Mouse (Mus musculus) heart, postnatal 0 days (tissue): Measurements from ENCODE around the gene Aldh3b2. TPM values are rescaled to one million over a fixed set of nuclear protein-coding genes. Genes with fewer than 3 reads are reported as not detected.

Experiments
- ATAC-seq: fragments of 200-750 bp; cut with Nextera tagmentation; 2 replicates; pipeline ENCODE4 v1.8.0; 2017; ENCODE audit warnings: low read depth, moderate number of reproducible peaks, moderate library complexity; ENCODE audit not compliant: insufficient read depth
- DNase-seq: peaks from one replicate; pipeline ENCODE4 v3.0.0-alpha.2; 2016; ENCODE audit warnings: low spot score
- H3K27ac ChIP-seq: fragments of 300-500 bp; sonication (generic); 2 replicates; pipeline ENCODE4 v1.5.1; 2014; ENCODE audit warnings: low read depth, mild to moderate bottlenecking
- H3K27me3 ChIP-seq: fragments of 300-500 bp; sonication (generic); 2 replicates; pipeline ENCODE4 v1.6.1; 2014; ENCODE audit warnings: low read length, mixed read lengths; ENCODE audit not compliant: control insufficient read depth, insufficient read depth
- H3K36me3 ChIP-seq: fragments of 300-500 bp; sonication (generic); replicated peaks from 2 replicates; pipeline ENCODE4 v1.6.1; 2014; ENCODE audit warnings: low read length, mixed read lengths; ENCODE audit not compliant: control insufficient read depth, insufficient read depth
- H3K4me1 ChIP-seq: fragments of 300-500 bp; sonication (generic); 2 replicates; pipeline ENCODE4 v1.6.1; 2014; ENCODE audit warnings: antibody characterized with exemption; ENCODE audit not compliant: control insufficient read depth, insufficient read depth
- H3K4me2 ChIP-seq: fragments of 300-500 bp; sonication (generic); 2 replicates; pipeline ENCODE4 v1.6.1; 2014; ENCODE audit warnings: low read depth, mild to moderate bottlenecking, low read length, moderate library complexity
- H3K4me3 ChIP-seq: fragments of 300-500 bp; sonication (generic); 2 replicates; pipeline ENCODE4 v1.5.1; 2014; ENCODE audit warnings: low read depth, low read length
- H3K9ac ChIP-seq: fragments of 300-500 bp; sonication (generic); replicated peaks from 2 replicates; pipeline ENCODE4 v1.6.1; 2014; ENCODE audit warnings: low read depth, low read length, mixed read lengths
- H3K9me3 ChIP-seq: fragments of 300-500 bp; sonication (generic); replicated peaks from 2 replicates; pipeline ENCODE4 v1.6.1; 2016; ENCODE audit warnings: low read length; ENCODE audit not compliant: control insufficient read depth
- CTCF ChIP-seq: IDR thresholded peaks from 2 replicates; pipeline ENCODE4 v1.5.1; 2016; ENCODE audit warnings: antibody characterized with exemption, control low read depth, low read depth
- EP300 ChIP-seq: IDR thresholded peaks from 2 replicates; pipeline ENCODE4 v1.6.1; 2016; ENCODE audit warnings: antibody characterized with exemption, low read depth
- WGBS: fragments of 180-500 bp; shearing (Covaris S2); extraction: QIAGEN DNeasy Blood & Tissue Kit; methylation state at CpG from one replicate; pipeline ENCODE4 v1.1.7; 2014; 5-methylcytosine and 5-hydroxymethylcytosine counted together
- polyA plus RNA-seq: library from polyadenylated mRNA; unstranded; fragments of >200 nt; fragmentation: Nextera tagmentation; extraction: Ambion mirVana; gene quantifications from 2 replicates; pipeline ENCODE4 v1.2.1, GENCODE M21; 2015
- total RNA-seq: library from RNA; depleted of rRNA; stranded (reverse); fragments of >200 nt; gene quantifications from 2 replicates; pipeline ENCODE4 v1.2.3, GENCODE M21; 2014; ENCODE audit warnings: low replicate concordance

The Aldh3b2 gene
- total and polyA plus RNA-seq, 2 experiments from 2014 or later: 0.18 to 3.9 TPM

DNA sequence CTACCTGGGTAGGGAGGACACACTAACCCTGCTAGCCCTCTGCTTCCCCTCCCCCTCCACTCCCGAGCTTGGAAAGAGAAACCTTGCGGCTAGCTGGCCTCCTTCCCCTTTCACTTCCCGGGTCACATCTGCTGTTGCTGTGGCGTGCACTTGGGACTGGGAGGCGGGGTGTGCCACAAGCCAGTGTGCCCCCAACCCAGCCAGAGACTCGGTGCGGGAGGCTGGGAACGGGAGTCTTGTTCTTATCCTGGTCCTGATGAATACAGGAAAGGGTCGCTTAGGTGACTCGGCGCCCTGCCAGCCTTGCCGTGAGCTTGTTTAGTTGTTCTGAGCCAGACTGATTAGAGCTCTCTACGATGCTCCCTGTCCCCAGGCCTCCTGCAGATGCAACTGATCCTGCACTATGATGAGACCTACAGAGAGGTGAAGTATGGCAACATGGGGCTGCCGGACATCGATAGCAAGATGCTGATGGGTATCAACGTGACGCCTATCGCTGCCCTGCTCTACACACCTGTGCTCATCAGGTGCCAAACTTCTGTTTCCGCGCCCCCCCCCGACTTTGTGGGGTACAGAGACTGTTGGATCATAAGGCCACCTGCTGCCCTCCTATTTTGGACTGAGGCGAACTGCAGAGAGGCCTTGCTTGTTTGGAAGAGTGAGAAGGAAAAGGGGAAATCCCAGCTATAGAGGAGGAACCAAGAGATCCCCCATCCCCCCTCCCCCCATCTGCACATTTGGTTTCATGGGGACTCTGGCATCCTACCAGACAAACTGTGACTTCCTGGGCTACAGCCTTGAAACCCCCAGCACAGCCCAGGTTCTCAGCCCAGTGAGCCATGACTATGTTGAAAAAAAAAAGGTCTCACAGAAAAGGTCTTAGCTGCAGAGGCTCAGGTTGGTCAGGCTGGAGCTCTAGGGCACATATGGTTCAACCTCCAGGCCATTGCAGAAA lies 36.0 kb upstream of the Aldh3b2 start:
- peaks cover 12% of the 10 kb centered on the region; the same call in 1 of the 2 replicates for H3K4me1 ChIP-seq
- no peaks in the 10 kb centered on the region for H3K36me3 ChIP-seq
- peak overlapping the region; percentile 92 for H3K4me2 ChIP-seq
- H3K27me3 ChIP-seq: no peaks in the 10 kb centered on the region
- peak overlapping the region; percentile 61 for H3K9ac ChIP-seq
- WGBS: 6% methylated on average over 22 of the region's 22 CpGs
- TF ChIP-seq EP300: no peak
- TF ChIP-seq CTCF: no peak
- H3K9me3 ChIP-seq: no peaks in the 10 kb centered on the region
- peak; percentile 57 for ATAC-seq
- H3K4me3 ChIP-seq: peak overlapping the region; percentile 65
- peak overlapping the region; percentile 49; the same call in 1 of the 2 replicates for H3K27ac ChIP-seq
- DNase-seq: peak; percentile 70

DNA sequence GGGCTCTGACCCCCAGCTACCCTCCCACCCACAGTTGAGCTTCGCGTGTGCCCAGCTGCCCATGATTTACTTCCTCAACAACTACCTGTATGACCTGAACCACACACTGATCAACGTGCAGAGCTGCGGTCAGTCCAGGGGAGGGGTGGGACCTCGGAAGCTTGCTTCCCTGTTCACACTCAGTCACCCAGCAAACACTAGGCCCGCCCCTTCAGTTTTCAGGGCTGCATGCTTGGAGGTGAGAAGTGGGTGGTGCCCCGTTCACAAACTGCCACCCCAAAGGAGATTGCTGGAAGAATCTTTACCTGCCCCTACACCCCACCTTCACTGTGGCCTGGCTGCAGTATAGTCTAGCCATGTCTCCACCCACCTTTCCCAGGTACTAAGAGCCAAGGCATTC lies 29.8 kb upstream of the Aldh3b2 start:
- Histone ChIP-seq H3K27ac (no peak overlapping the region), H3K4me2 (no peak overlapping the region), H3K36me3 (no peaks in the 10 kb centered on the region), H3K9ac (no peak overlapping the region), H3K4me1 (0 out of 2 replicates have a peak, but pooled peaks cover 6% of the 10 kb centered on the region), H3K9me3 (no peaks in the 10 kb centered on the region), H3K27me3 (no peaks in the 10 kb centered on the region), H3K4me3 (no peak overlapping the region)
- no peak for DNase-seq
- WGBS: 79% methylated on average over 7 of the region's 7 CpGs
- TF ChIP-seq CTCF: no peak
- ATAC-seq: no peak

DNA sequence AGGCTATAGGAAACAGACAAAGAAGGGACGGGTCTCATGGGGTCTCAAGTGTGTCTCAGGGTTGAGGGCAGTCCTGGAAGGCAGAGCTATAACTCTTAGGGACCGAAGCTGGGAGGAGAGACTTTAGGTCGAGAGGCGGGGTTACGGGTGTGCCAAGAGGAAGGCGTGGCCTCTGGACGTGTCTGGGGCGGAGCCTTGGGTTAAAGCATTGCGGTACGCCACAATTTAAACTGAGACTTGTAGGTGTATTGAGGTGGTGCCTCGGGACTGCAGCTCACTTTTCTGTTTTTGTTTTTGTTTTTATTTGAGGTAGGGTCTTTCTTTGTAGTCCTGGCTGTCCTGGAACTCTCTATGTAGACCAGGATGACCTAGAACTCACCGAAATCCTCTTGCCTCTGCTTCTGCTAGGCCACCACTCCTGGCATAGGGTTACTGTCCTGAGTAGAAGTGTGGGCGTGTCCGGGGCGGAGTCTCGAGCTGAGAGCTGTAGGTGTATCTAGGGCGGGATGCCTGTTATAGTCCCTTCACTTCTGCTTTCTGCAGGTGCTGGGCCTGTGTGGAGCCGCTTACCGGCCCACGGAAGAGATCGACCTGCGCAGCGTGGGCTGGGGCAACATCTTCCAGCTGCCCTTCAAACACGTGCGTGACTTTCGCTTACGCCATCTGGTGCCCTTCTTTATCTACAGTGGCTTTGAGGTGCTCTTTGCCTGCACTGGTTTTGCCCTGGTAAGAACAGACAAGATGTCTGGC lies 29.0 kb upstream of the Aldh3b2 start:
- Histone ChIP-seq H3K4me3 (no peak overlapping the region), H3K27ac (no peak overlapping the region), H3K4me1 (0 out of 2 replicates have a peak, but pooled peaks cover 6% of the 10 kb centered on the region), H3K27me3 (no peaks in the 10 kb centered on the region), H3K4me2 (peak overlapping the region; percentile 38; the same call in 1 of the 2 replicates), H3K9me3 (no peaks in the 10 kb centered on the region), H3K36me3 (0 out of 2 replicates have a peak, but pooled peaks cover under 1% of the 10 kb centered on the region), H3K9ac (no peak overlapping the region)
- WGBS: 21% methylated on average over 27 of the region's 27 CpGs
- no peak for TF ChIP-seq EP300
- no peak for TF ChIP-seq CTCF
- DNase-seq (no peak), ATAC-seq (no peak)

DNA sequence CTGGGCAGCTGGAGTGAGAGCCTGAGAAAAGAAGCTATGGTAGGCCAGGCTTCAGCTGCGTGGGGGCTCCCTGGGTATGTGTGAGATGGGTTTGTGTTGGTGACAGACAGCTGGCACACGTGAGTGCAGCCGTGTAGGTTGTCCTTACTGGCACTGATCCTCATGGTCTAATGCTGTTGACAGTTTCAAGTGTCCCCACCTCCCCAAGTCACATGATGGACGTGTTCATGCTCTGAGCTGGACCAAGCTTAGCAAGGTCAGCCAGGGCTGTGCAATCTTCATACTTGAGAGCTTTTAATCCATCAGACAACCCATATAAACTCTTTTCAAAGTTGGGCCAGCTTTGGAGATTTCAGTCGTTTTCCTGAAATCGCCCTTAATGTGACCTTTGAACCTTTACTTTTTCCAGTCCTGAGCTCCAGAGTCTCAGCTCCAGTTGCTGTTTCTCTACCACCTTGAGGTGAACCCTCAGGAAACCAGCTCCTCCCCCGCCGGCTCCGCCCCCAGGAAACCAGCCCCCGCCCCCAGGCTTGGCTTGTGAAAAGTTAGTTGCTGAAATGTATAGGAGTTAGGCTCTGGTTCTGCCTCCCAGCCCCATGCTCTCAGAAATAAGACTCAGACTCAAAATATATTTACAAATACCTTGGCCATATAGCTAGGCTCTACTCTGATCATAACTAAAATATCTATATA lies 26.1 kb upstream of the Aldh3b2 start:
- H3K9me3 ChIP-seq: no peaks in the 10 kb centered on the region
- 12% methylated on average over 10 of the region's 10 CpGs for WGBS
- no peaks in the 10 kb centered on the region for H3K27me3 ChIP-seq
- H3K4me1 ChIP-seq: 0 out of 2 replicates have a peak, but pooled peaks cover 6% of the 10 kb centered on the region
- H3K36me3 ChIP-seq: peaks cover 6% of the 10 kb centered on the region; the same call in 1 of the 2 replicates
- H3K27ac ChIP-seq: peak overlapping the region; percentile 63
- no peak overlapping the region for H3K4me2 ChIP-seq
- ATAC-seq: peak; percentile 93
- TF ChIP-seq EP300 (peak; percentile 68), CTCF (no peak)
- H3K9ac ChIP-seq: no peak overlapping the region
- H3K4me3 ChIP-seq: no peak overlapping the region
- DNase-seq: peak; percentile 72

- WGBS: 14% methylated on average over 2 of the region's 2 CpGs
- peak overlapping the region; percentile 63 for H3K27ac ChIP-seq
- H3K9ac ChIP-seq: no peak overlapping the region
- H3K27me3 ChIP-seq: no peaks in the 10 kb centered on the region
- no peaks in the 10 kb centered on the region for H3K9me3 ChIP-seq
- peak; percentile 66 for ATAC-seq
- peak; percentile 53 for DNase-seq
- TF ChIP-seq EP300: no peak
- TF ChIP-seq CTCF: peak; percentile 94
- H3K4me3 ChIP-seq: no peak overlapping the region
- H3K36me3 ChIP-seq: peaks cover 6% of the 10 kb centered on the region; the same call in 1 of the 2 replicates
- no peak overlapping the region for H3K4me2 ChIP-seq
- H3K4me1 ChIP-seq: 0 out of 2 replicates have a peak, but pooled peaks cover 6% of the 10 kb centered on the region
Measured at GRCm38 (mm10) chr19:3946715-3947114, 25.4 kb upstream of the Aldh3b2 start.
